Mouse (Mus musculus): ENCODE data around the gene Rhbdd3. TPM values are rescaled to one million over a fixed set of nuclear protein-coding genes. Genes with fewer than 3 reads are reported as not detected.

Gene Rhbdd3
- polyA plus RNA-seq, 1 experiment from 2014 or later: 33.0 TPM

DNA sequence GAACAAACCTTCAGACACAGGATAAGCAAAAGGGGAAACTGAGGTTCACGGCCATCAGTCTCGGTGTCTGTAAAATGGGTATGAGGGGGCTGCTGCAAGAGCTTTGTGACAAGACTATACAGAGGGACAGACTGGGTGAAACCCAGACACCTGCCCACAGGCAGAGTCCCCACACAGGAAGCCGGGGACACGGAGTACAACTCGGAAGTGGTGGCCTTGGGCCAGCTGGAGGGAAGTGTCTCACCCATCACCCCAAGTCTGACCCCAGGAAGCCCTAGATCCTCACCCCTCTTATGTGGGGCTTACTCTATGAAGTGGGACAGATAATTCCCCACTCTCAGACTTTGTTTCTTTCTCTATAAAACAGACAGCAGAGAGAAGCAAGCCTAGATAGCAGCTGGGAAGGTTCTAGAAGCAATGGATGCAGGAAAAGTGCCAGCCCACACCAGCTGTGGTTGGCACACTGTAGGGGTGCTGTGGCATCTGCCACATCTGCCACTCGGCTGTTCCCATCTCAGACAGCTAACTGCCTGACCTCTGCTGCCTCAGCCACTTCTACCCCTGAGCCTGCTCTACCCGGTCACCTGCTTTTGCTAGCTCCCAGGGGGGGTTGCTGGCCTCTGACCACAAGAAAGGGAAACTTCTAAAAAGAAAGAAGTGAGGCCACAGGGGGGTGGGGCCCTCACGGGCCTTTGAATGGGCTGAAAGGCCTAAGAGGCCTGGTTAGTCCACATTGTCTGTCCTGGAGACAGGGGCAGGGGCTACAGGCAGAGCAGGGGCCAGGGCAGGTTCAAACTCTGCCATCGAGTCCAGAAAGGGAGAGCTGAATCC lies 51.9 kb downstream of the Rhbdd3 start:
- H3K4me1 ChIP-seq (replicated peaks; ENCODE audit: control insufficient read depth, insufficient read depth, low read length): peaks cover 19% of the 10 kb centered on the region
- H3K27me3 ChIP-seq (replicated peaks; ENCODE audit: control insufficient read depth, insufficient read depth, low read length): no peaks in the 10 kb centered on the region
- WGBS: 50% methylated on average over 9 of the region's 9 CpGs
- no peak overlapping the region for H3K9ac ChIP-seq (replicated peaks; ENCODE audit: low read depth, low read length)
- no peak overlapping the region for H3K4me3 ChIP-seq (replicated peaks; ENCODE audit: low read length)
- no peak overlapping the region for H3K4me2 ChIP-seq (ENCODE audit: low read length)
- H3K27ac ChIP-seq (ENCODE audit: low read length): no peak overlapping the region
- no peaks in the 10 kb centered on the region for H3K9me3 ChIP-seq (ENCODE audit: control insufficient read depth, low read length)
- ATAC-seq: no peak
- no peaks in the 10 kb centered on the region for H3K36me3 ChIP-seq (ENCODE audit: control insufficient read depth, insufficient read depth)

GRCm38 (mm10) chr11:5151247-5151630 lies 52.5 kb downstream of the Rhbdd3 start:
- Histone ChIP-seq H3K27ac (ENCODE audit: low read length) (no peak overlapping the region), H3K36me3 (ENCODE audit: control insufficient read depth, insufficient read depth) (no peaks in the 10 kb centered on the region), H3K27me3 (replicated peaks; ENCODE audit: control insufficient read depth, insufficient read depth, low read length) (no peaks in the 10 kb centered on the region), H3K9me3 (ENCODE audit: control insufficient read depth, low read length) (no peaks in the 10 kb centered on the region), H3K4me1 (replicated peaks; ENCODE audit: control insufficient read depth, insufficient read depth, low read length) (peaks cover 19% of the 10 kb centered on the region), H3K9ac (replicated peaks; ENCODE audit: low read depth, low read length) (no peak overlapping the region), H3K4me3 (replicated peaks; ENCODE audit: low read length) (peak overlapping the region; percentile 59), H3K4me2 (ENCODE audit: low read length) (peak overlapping the region; percentile 91)
- 11% methylated on average over 4 of the region's 4 CpGs for WGBS
- ATAC-seq: no peak

- under 1% methylated on average over 51 of the region's 53 CpGs for WGBS
- peaks cover 19% of the 10 kb centered on the region for H3K4me1 ChIP-seq (replicated peaks; ENCODE audit: control insufficient read depth, insufficient read depth, low read length)
Measured at GRCm38 (mm10) chr11:5151680-5152337, 53.1 kb downstream of the Rhbdd3 start, which contains the start of gene Emid1. Gene Emid1 (minus strand): TSS chr11:5152257.

DNA sequence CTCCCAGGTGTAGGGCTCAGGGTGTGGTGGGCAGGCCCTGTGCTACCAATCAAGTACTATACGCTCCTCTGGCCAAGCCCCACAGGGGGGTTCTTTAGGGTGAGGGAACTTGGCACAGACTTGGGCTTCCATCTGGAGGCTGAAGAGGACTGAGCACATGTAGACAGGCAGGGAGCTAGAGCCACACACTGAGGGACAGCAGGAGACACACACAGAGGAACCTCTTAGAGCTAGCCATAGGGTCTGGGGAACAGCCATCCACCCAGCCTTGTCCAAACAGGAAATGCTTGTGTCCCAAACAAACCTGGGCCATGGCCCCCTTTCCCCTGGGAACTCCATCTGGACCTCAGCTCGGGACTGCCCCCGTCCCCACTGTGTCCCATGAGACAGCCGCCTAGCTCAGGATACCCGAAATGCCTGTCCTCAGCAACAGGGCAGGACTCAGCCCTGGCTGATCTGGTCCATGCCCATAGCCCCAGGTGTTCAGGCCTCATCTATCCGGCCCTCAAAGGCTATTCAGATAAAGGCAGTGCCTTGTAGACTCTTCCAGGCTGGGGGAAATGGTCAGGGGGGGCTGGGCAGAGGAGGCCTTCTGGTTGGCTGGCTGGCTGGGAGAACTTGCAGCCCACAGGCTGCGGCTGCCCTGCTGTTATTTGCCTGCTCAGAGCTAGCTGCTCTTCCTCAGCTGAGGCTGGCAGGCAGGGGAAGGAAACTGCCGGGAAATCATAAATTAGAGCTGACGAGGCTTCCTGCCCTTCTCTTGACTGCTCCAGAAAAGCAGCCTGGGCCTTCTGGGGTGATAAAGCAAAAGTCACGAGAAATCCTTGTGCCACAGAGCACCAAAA lies 56.5 kb downstream of the Rhbdd3 start:
- Histone ChIP-seq H3K36me3 (ENCODE audit: control insufficient read depth, insufficient read depth) (no peaks in the 10 kb centered on the region), H3K9me3 (ENCODE audit: control insufficient read depth, low read length) (no peaks in the 10 kb centered on the region), H3K27me3 (replicated peaks; ENCODE audit: control insufficient read depth, insufficient read depth, low read length) (no peaks in the 10 kb centered on the region), H3K4me1 (replicated peaks; ENCODE audit: control insufficient read depth, insufficient read depth, low read length) (peaks cover 10% of the 10 kb centered on the region), H3K4me2 (ENCODE audit: low read length) (no peak overlapping the region), H3K27ac (ENCODE audit: low read length) (no peak overlapping the region), H3K4me3 (replicated peaks; ENCODE audit: low read length) (no peak overlapping the region), H3K9ac (replicated peaks; ENCODE audit: low read depth, low read length) (no peak overlapping the region)
- ATAC-seq: peak; percentile 16; the same call in 1 of the 2 replicates
- WGBS: 57% methylated on average over 10 of the region's 10 CpGs

More at GRCm38 (mm10) chr11:5151680-5152337, 53.1 kb downstream of the Rhbdd3 start, which contains the start of gene Emid1:
- Histone ChIP-seq H3K9me3 (ENCODE audit: control insufficient read depth, low read length) (no peaks in the 10 kb centered on the region), H3K4me2 (ENCODE audit: low read length) (peak within 1 kb of the TSS; percentile 91), H3K4me3 (replicated peaks; ENCODE audit: low read length) (peak within 1 kb of the TSS; percentile 59), H3K9ac (replicated peaks; ENCODE audit: low read depth, low read length) (peak within 1 kb of the TSS; percentile 79), H3K27me3 (replicated peaks; ENCODE audit: control insufficient read depth, insufficient read depth, low read length) (no peaks in the 10 kb centered on the region), H3K27ac (ENCODE audit: low read length) (no peak within 1 kb of the TSS), H3K36me3 (ENCODE audit: control insufficient read depth, insufficient read depth) (no peaks in the 10 kb centered on the region)
- peak; percentile 39 for ATAC-seq

Other genes starting within 250 kb of the Rhbdd3 start
- 72.9 and 76.7 TPM in 2 replicates for gene Nf2, start 249.4 kb upstream of the Rhbdd3 start, polyA plus RNA-seq (2015; fragmentation: Nextera tagmentation; extraction: Ambion mirVana)
- 126 and 147 TPM in 2 replicates for gene Nipsnap1, start 225.0 kb upstream of the Rhbdd3 start, polyA plus RNA-seq (2015; fragmentation: Nextera tagmentation; extraction: Ambion mirVana)
- gene Thoc5, start 203.6 kb upstream of the Rhbdd3 start, polyA plus RNA-seq (2015; fragmentation: Nextera tagmentation; extraction: Ambion mirVana): 66.6 and 73.6 TPM in 2 replicates
- 0.94 and 1.1 TPM in 2 replicates for gene Nefh, start 150.9 kb upstream of the Rhbdd3 start, polyA plus RNA-seq (2015; fragmentation: Nextera tagmentation; extraction: Ambion mirVana)
- gene Ap1b1, start 112.1 kb upstream of the Rhbdd3 start, polyA plus RNA-seq (2015; fragmentation: Nextera tagmentation; extraction: Ambion mirVana): 90.6 and 92.1 TPM in 2 replicates
- gene Rasl10a, start 40.8 kb upstream of the Rhbdd3 start, polyA plus RNA-seq (2015; fragmentation: Nextera tagmentation; extraction: Ambion mirVana): 0.45 and 0.76 TPM in 2 replicates
- gene Gas2l1, start 33.6 kb upstream of the Rhbdd3 start, polyA plus RNA-seq (2015; fragmentation: Nextera tagmentation; extraction: Ambion mirVana): 17.2 and 18.4 TPM in 2 replicates
- gene Ewsr1, start 340 bp downstream of the Rhbdd3 start, polyA plus RNA-seq (2015; fragmentation: Nextera tagmentation; extraction: Ambion mirVana): 809 and 814 TPM in 2 replicates
- gene Emid1, start 53.3 kb downstream of the Rhbdd3 start, polyA plus RNA-seq (2015; fragmentation: Nextera tagmentation; extraction: Ambion mirVana): 22.4 and 27.3 TPM in 2 replicates
- gene Kremen1, start 162.6 kb downstream of the Rhbdd3 start, polyA plus RNA-seq (2015; fragmentation: Nextera tagmentation; extraction: Ambion mirVana): 4.7 and 6.3 TPM in 2 replicates

All from forebrain, embryonic 16.5 days (tissue).